ENCODE assay signal across 16 mouse cellular contexts in genomic region chr2:95575882-95576281, GRCm38 (mm10).
"Had no signal": no experiment of that assay in that cellular context is flagged by ENCODE, and none has a peak within 500 bp of the region (broad histone marks: within the 10 kb centered on the region; RNA-seq: fewer than 3 reads in every experiment).

No protein-coding gene starts in this region.

- ATAC-seq: hindbrain, postnatal 0 days; intestine, embryonic 16.5 days; liver, embryonic 12.5 days had no signal

- DNase-seq: gastrocnemius, postnatal 14 days; gastrocnemius, postnatal 36 days; heart, adult 11 months; heart, adult 2 months; heart, postnatal 14 days; heart, postnatal 36 days; kidney, adult 11 months; kidney, adult 2 months; kidney, adult 9 months; kidney, postnatal 14 days; kidney, postnatal 36 days; layer of hippocampus, postnatal 36 days; left cerebral cortex, postnatal 4 days had no signal
